Mouse (Mus musculus) urinary bladder, postnatal 10 days (tissue): Measurements from ENCODE around the gene Brd3os.
A peak's percentile ranks its signal among the peaks of the same experiment; 100 is the strongest.

ENCODE experiments used
- DNase-seq: peaks from one replicate; pipeline ENCODE4 v3.0.0; 2022; ENCODE audit warnings: low spot score

The Brd3os gene

GRCm38 (mm10) chr2:27469292-27469990 is 27.3 kb downstream of the Brd3os start:
- no peak for DNase-seq

- DNase-seq: no peak
These were observed 27.8 kb downstream of the Brd3os start for GRCm38 (mm10) chr2:27469991-27470355.

GRCm38 (mm10) chr2:27470535-27470934 is 28.4 kb downstream of the Brd3os start:
- DNase-seq: no peak

GRCm38 (mm10) chr2:27471170-27471584 is 29.1 kb downstream of the Brd3os start:
- DNase-seq: no peak

- no peak for DNase-seq
These were observed 31.1 kb downstream of the Brd3os start for GRCm38 (mm10) chr2:27473061-27473765.

GRCm38 (mm10) chr2:27473911-27474310 is 31.8 kb downstream of the Brd3os start:
- no peak for DNase-seq

GRCm38 (mm10) chr2:27474621-27475484 is 32.7 kb downstream of the Brd3os start:
- no peak for DNase-seq

GRCm38 (mm10) chr2:27475495-27476302 is 33.6 kb downstream of the Brd3os start:
- DNase-seq: peak; percentile 51

GRCm38 (mm10) chr2:27476303-27477192 is 34.4 kb downstream of the Brd3os start:
- DNase-seq: no peak

- DNase-seq: no peak
These were observed 37.7 kb downstream of the Brd3os start for GRCm38 (mm10) chr2:27479821-27480220.

GRCm38 (mm10) chr2:27480367-27480766 is 38.2 kb downstream of the Brd3os start:
- DNase-seq: no peak

GRCm38 (mm10) chr2:27482265-27482861 is 40.2 kb downstream of the Brd3os start:
- no peak for DNase-seq

- DNase-seq: no peak
These were observed 44.6 kb downstream of the Brd3os start for GRCm38 (mm10) chr2:27486725-27487124.

- DNase-seq: no peak
These were observed 45.4 kb downstream of the Brd3os start for GRCm38 (mm10) chr2:27487336-27488049.

- no peak for DNase-seq
These were observed 46.2 kb downstream of the Brd3os start for GRCm38 (mm10) chr2:27488362-27488761.

GRCm38 (mm10) chr2:27490939-27491338 is 48.8 kb downstream of the Brd3os start:
- no peak for DNase-seq
